Mouse (Mus musculus) heart, adult 8-10 months (tissue): Measurements from ENCODE around the gene Gm20388. TPM values are rescaled to one million over a fixed set of nuclear protein-coding genes. Genes with fewer than 3 reads are reported as not detected.
A peak's percentile ranks its signal among the peaks of the same experiment; 100 is the strongest.

Experiments used
- DNase-seq: peaks from one replicate; pipeline ENCODE4 v3.0.0; 2022; ENCODE audit warnings: low spot score
- total RNA-seq, 4 experiments: library from RNA; stranded (reverse); gene quantifications; 2 replicates each; pipeline ENCODE4 v1.2.4; 2022

The Gm20388 gene
- total RNA-seq, 4 experiments from 2014 or later = 4.2 to 6.7 TPM; not detected in 2

DNA sequence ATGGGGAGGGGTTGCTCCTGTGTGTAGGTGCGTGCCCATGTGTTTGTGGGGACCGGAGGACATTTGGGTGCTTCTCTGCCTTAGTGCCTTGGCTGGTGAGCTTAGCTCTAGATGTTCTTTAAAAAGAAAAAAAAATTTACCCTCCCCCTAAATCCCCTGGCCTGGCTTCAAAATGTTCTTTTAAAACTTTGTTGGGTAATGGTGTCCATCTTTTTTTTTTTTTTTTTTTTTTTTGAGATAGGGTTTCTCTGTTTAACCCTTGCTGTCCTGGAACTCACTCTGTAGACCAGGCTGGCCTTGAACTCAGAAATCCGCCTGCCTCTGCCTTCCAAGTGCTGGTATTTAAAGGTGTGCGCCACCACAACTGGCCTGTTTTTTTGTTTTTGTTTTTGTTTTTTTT, 4.7 kb downstream of the Gm20388 start:
- DNase-seq = no peak

DNA sequence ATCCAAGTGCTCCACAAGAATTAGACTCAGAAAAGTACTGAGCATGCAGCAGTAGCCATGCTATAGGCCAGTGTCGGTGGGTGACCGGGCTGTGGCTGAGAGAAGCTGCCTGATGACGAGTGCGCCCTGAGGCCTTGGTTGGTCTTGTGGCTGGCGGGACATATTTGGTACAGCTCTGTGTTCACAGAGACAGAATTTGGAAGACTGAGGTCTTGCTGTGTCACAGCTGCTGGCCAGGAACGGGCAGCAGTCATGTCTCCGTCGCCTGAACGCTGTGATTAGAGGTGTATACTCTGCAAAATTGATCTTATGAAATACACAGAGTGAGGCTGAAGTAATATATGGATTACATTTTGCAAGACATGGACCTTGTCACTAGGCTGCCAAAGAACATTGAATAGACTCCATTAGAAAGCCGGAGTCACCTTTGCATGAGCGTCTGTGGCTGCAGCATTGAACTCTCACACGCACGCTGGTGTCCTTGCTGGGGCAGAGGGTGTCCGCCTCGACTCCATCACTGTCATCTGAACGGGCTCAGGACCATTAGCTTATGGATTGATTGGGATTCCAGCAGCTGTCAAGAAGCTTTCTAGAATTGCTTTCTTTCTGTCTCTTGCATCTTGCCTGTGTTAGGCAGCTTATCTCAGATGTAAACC, 5.7 kb downstream of the Gm20388 start:
- no peak for DNase-seq

DNA sequence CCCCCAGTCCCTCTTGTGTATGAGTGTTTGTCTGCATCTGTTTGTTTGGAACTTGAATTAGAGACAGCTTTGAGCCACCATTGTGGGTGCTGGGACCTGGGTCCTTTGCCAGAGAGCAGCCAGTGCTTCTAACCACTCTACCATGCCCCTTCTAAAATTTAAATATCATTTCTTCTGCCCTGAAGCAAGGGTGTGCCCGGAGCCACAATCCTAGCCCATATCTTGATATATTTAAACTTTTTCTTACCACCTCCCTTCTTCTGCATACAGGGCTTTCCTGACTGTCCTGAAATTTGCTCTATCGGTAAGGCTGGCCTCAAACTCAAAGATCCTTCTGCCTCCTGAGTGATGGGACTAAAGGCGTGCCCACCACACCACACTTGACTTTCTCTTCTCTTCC, 6.8 kb downstream of the Gm20388 start:
- no peak for DNase-seq

DNA sequence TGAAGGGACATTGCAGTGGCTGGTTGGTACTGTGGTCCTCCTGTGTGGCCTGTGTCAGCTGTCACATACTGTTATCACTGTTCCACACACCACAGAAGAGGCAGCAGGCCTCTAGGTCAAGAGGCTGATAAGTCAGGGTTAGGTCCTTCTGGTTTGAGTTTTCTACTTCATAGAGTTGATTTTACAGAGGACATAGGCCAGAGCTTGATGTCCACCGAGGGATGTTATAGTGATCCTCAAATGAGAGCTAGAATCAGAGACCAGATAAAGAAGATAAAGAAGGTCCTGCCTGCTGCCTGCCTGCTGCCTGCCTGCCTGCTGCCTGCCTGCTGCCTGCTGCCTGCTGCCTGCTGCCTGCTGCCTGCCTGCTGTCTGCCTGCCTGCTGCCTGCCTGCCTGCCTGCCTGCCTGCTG, 7.5 kb downstream of the Gm20388 start:
- DNase-seq = no peak

DNA sequence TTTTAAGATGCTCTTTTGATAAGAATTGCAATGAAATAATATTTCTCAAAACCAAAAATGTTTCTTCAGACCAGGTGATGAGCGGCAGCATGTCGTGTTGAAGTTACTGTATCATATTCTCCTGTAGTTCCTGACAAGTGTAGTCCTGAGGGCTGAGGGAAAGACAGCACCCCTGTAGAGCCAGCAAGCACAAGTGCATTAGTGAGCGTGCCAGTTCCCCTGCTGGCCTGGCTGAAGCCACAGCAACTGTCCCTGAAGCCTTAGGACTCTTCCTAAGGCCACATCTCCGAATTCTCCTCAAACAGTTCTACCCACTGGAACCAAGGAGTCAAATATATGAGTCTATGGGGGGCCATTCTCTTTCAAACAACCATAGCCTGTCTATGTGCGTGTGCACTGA, 12.6 kb downstream of the Gm20388 start:
- no peak for DNase-seq

DNA sequence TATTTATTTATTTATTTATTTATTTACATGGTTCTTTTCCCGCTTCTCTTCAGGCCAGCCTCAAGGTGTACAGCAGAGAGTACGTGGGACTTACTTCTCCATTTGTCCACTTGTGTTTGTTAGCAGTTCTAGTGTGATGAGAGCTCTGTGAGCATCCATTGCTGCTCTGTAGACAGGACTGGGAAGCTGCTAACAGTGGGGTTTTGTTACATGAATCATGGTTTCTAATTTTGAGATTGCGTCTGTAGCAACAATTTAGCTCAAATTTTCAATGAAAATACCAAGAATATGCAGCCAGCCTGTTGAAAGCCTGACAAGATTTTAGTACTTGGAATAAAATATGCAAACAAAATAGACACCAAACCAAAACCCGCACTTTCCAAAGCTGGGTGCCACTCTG, 14.8 kb downstream of the Gm20388 start:
- no peak for DNase-seq

DNA sequence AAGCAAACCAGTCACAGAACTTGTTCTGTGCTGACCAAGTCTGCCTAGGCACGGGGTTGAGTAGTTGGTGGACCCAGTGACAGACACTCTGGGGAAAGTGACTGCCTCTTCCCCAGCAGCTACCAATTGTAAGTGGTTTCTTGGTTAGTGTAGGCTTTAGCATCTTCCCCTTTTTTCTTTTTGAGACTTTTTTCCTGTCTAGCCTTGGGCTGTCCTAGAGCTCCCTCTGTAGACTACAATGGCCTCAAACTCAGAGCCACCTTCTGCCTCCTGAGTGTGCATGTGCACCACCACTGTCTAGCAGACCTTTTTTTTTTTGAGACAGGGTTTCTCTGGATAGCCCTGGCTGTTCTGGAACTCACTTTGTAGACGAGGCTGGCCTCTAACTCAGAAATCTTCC, 15.8 kb downstream of the Gm20388 start:
- no peak for DNase-seq

DNA sequence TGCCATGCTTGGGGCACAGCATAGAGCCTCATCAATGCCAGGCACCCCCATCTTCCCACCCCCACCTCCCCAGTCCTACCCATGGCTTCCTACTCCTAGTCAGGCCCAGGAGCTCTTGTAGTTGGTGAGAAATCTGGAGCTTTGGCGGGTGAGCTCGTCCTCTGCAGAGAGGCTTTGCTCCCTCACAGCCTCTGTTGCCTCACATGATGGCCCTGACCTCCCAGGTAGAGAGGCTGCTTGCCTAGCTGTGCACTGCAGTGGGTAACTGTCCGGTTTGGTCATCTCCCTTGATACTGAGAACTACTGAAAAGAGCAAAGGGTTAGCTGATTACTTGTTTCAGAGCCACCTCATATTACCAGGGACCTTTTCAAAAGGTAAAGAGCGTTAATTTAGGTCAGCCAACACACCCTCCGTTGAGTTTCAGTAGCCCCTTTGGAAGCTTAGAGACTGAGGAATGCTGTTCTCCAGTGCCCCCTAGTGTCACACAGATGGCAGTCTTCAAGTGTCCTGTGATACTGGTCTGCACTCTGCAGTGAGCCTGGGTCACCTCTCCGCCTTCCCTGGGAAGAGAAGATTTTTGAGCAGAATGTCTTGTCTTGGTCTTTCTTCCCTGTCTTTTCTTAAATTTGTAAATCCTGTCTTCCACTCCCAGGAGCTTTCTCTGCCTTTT, 16.9 kb downstream of the Gm20388 start:
- DNase-seq = peak; percentile 46

DNA sequence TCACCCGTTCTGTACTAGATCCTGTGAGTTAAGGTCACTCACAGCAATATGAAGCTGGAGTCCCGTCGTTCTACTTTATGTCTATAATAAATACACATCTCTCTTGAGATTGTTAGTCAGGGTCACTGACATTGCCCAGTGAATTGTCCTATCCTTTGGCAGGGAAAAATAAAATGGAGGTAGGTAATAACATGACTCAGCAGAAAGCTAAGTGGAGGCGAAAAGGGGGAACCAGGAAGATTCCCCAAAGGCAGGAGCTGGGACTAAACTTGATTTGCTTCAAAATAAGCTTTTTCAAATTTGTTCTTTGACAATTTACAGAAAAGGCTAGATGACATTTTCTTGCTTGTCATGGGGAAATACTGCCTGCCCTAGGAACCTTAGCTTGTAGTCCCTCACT, 20.7 kb downstream of the Gm20388 start:
- DNase-seq = peak; percentile 14

DNA sequence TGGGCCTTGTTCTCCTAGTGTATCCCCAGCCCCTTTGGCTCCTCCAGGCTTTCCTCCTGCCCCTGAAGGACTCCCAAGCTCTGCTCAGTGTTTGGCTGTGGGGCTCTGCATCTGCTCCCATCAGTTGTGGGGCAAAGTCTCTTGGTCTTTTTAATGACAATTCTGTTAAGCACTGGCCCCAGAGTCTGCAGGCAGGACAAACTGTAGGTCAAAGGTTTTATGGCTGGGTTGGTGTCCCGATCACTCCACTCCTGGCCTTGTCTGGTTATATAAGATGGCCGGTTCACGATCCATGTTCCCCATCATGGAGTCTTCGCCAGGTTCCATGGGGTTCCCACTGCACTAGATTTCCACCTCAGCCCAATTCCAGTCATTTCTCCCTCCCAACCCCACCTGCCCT, 23.0 kb downstream of the Gm20388 start:
- DNase-seq = no peak

DNA sequence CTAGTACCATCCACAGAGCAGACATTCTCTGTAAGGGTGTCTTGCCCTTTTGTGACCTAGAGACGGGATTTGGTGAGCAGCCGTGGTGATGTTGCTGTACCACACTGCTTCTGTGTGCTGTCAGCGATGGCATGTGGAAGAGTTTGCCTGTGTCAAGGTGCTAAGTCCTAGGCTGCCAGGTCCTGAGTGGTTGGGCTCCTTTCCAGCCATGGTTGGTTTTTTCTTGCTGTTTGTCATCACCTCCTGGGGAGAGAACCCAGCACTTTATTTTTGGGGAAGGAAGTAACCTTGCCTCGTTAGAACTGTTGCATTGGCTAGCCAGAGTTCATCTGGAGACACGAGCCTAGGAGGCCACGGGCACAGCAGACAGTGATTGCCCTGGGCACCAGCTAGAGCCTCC, 24.9 kb downstream of the Gm20388 start:
- peak; percentile 20 for DNase-seq

DNA sequence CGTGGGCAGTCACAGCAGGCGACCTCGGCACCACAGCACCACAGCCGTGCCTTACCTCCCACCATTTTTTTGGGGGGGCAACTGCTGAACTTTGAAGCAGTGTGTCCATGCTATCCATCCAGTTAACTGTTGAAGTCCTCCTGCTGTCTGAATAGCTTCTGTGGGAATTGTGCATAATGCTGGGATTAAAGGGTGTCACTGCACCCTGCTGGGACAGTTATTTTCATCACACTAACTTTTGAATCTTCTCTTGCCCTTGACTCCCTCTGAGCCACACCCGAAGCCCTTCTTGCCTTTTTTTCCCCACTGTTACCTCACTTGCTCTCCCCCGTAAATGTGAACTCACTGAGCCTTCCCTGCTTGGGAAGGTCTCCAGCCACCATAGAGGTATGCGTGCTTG, 27.8 kb downstream of the Gm20388 start:
- no peak for DNase-seq

DNA sequence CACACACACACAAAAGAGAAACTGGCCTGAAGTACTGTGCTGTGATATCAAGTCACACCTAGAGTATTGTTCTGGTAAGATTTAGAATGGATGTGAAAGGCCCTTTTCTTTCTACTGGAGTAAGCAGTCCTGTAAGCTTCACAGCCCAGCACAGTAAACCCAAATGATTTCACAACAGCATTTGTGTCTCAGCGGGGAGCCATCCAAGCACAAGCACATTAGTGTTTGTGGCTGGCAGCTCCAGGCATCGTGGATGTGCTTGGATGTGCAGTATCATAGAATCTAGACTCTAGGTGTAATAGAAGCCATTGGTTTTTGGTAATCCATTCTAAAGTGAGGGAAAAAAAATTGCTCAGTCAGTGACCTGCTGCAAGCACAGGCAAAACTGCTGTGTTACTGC, 28.7 kb downstream of the Gm20388 start:
- no peak for DNase-seq

DNA sequence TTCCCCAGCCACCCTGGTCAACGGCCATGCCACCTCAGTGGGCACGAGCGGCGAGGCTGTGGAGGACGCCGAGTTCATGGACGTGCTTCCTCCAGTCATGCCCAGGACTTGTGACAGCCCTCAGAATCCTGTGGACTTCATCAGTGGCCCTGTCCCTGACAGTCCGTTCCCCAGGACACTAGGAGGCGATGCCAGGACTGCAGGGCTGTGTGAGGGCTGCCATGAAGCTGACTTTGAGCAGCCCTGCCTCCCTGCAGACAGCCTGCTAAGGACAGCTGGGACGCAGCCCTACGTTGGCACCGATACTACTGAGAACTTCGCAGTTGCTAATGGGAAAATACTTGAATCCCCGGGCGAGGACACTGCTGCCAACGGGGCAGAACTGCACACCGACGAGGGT, 30.8 kb downstream of the Gm20388 start:
- DNase-seq = no peak

DNA sequence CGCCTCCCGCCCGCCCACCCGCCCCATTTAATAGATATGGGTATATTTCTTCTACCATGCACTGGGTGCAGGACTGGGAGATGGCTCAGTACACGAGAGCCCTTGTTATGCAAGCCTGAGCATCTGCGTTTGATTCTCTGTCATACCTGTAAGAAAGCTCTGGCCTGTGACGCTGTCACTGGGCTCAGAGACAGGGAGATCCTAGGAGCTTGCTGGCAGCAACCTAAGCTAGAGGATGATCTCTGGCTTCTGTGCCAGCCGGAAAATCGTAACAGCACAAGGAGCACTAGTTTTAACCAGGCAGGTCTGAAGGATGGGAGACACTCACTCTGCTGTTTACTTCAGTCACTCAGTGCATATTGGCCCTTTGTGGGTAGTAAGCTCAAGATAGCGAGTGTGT, 33.0 kb downstream of the Gm20388 start:
- no peak for DNase-seq

DNA sequence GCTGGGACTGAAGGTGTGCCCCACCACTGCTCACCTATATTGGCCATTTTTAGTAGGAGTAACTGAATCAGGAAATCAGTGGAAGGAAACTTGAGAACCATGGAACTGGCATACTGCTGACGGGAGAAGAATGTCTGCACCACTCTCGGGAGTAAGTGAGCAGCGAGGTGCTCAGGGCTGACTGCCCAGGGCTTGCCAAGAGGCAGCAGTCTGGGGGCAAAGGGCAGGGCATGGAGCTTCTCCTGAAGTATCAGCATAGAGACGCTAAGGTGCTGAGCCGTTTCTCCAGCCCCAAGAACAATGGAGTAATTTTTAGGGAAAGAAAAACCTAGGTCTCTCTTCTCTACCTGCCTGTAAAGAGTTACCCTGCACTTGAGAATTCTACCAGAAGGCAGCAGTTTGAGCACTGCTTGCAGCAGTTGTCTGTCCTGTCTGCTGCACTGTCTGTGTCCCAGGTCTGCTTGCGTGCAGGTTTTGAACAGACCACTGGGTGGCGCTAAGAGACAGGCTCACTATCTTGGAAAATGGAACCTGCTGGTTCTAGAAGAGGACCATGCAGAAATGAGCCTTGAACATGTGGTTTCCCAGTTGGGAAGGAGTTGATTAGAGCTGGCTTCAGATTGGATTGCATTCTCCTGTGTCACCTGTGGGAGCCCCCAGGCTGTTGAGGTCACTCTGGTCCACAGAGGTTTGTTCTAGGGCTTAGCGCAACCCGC, 33.6 kb downstream of the Gm20388 start:
- DNase-seq = peak; percentile 73

DNA sequence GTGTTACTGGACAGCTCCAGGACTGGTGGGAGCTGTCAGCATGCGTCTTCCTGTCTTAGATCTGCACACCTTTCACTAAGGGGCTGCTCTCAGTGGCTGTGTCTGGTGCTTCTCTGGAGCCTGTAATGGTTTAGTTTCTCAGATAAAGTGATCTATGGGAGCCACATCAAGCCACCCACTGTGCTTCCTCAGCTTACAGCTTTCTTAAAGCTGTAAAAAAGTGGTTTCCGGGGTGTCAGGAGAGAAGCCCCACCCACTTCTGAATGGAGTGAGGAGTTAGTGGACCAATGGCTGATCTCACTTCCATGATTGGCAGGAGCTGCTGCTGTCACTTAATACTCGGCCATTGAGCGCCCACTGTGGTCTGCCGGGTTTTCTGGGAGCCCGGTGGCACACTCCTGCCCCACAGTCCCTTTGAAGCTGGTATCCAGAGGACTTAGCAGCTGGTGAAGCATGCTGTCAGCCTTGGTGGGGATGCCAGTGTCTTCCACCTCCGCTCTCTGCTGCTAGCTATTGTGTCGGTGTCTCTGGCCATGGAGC, 35.8 kb downstream of the Gm20388 start:
- DNase-seq = no peak

DNA sequence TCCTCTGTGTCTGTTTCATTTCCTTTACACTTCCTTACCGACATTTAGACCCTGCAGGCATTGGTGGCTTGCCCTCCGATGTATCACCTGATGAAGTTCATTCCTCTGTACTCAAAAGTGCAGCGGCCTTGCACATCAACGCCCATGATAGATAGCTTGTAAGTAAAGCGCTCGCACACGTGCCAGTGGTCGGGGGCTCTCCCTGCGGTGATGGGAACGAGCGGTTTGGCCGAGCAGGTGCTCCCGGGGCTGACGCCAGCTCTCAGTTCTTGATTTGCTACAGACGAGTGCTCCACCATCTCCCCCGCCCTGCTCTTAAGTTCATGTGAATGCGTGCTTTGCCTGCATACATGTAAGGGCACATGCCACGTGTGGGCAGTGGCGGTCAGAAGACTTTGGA, 37.0 kb downstream of the Gm20388 start:
- no peak for DNase-seq

DNA sequence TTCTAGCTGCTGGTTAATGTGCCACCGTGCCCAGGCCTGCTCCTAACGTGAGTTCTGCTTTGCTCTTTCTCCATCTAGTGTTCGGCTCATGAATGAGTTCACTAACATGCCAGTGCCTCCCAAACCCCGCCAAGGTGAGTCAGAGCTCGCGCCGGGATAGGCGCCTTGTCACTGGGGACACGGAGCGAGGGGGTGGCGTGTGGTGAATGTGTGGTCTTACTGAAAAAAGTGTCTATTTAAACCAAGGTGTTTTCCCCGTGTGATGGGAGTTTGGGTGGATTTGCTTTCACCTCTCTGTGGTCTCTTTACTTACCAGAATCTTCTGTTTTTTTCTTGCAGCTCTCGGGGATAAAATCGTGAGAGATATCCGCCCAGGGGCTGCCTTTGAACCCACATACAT, 37.7 kb downstream of the Gm20388 start:
- DNase-seq = no peak

DNA sequence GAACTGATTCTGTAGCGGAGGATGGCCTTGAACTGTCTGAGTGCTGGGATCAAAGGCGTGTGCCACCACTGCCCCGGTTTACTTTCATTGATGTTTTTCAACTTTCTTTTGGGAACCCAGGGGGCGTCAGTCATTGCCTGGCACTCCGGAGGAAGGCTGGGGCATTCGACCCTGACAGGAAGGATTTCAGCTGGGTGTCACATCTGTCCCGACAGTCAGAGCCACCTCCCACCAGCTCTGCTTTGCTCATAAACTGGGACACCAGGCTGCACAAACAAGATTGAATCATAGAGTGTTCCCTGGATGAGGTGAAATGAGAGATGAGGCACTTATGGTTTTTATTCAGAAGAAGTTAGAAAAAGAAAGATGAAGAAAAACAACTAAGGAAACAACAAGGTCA, 41.6 kb downstream of the Gm20388 start:
- DNase-seq = no peak

DNA sequence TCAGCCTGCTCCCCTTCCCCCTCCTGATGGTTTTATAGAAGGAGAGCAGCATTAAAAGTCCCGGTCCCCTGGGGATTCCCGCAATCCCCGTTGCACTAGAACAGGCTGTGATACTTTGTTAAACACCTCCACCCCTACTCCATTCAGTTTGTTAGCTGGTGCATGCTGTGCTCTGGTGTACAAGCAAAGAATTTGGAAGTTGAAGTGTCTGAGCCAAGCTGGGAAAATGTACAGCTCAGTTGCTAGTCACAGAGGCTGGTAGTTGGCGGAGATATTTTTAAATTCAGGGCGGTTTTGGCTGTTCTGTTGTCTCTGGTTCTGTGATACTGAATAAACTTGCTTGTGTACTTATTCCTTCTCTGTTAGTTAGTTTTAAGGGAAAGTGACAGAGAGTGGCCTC, 42.1 kb downstream of the Gm20388 start:
- DNase-seq = no peak

DNA sequence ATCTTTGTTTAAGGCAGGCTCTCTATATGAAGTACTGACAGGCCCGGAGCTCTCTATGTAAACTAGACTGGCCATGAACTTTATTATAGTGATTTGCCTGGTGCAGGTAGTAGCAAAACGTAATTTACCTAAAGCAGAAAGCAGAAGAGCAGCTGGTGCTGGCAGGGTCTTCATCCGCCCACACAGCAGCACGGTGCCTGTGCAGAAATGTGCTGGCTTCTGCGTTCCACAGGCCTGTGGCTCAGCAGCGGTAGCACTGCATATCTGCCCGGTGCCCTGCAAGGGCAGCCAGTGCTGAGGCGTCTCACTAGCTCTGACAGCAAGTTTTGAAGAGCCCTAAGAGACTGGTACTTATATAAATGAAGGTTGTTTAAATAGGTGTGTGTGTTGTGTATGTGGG, 44.7 kb downstream of the Gm20388 start:
- DNase-seq = no peak

DNA sequence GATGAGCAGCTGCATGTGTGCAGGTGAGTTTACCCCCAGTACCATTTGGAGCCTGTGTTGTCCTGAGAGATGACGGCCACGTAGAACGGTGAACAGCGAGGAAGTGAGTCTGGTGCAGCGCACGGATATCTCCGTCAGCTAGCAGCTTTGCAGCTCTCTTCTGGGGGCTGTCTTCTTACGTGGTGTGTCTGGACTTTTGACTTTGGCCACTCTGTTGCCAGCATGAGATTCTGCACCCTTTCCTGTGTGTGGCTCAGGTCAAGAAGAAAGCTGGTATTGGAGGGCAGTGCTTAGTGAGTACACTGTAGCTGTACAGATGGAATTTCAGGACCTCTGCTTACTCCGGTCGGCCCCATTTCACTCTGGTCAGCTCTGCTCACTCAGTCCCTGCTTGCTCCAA, 47.4 kb downstream of the Gm20388 start:
- DNase-seq = no peak
